Mouse (Mus musculus) CH12.LX (cell line): Measurements from ENCODE around the gene Phlpp2. TPM values are rescaled to one million over a fixed set of nuclear protein-coding genes. Genes with fewer than 3 reads are reported as not detected.

Source experiments
- DNase-seq: peaks from one replicate; pipeline ENCODE4 v3.0.0-alpha.2; 2013; ENCODE audit errors: extremely low read depth
- H3K27ac ChIP-seq: 2 replicates; pipeline ENCODE4 v1.5.1; 2012; ENCODE audit warnings: low read depth, mild to moderate bottlenecking, control low read depth, moderate library complexity; ENCODE audit not compliant: insufficient read depth
- H3K27me3 ChIP-seq: replicated peaks from 2 replicates; pipeline ENCODE3; 2012; ENCODE audit warnings: inconsistent platforms
- H3K36me3 ChIP-seq, 2 experiments: replicated peaks in 1 of 2; 2 replicates each; pipeline versions ENCODE3 to v1.6.1; 2012; ENCODE audit warnings: inconsistent platforms in 1 of 2, low read length in 1 of 2, mild to moderate bottlenecking in 1 of 2, mixed read lengths in 1 of 2, moderate library complexity in 1 of 2; ENCODE audit not compliant: control insufficient read depth in 1 of 2, insufficient read depth in 1 of 2
- H3K4me1 ChIP-seq, 2 experiments: 2 replicates each; pipeline ENCODE4 v1.6.1; 2012; ENCODE audit warnings: inconsistent platforms in 1 of 2, moderate library complexity in 1 of 2; ENCODE audit not compliant: insufficient read depth in 2 of 2, control insufficient read depth in 1 of 2
- H3K4me2 ChIP-seq: 2 replicates; pipeline ENCODE4 v1.6.1; 2012; ENCODE audit warnings: low read depth, mild to moderate bottlenecking, control low read depth; ENCODE audit not compliant: poor library complexity, insufficient read depth, severe bottlenecking
- H3K4me3 ChIP-seq, 3 experiments: fragments of 150-350 bp in 1 of 3; sonication (generic) in 1 of 3; replicated peaks in 1 of 3; 2 replicates each; pipeline versions ENCODE3 to v1.5.1; 2011 to 2012; ENCODE audit warnings: low read depth in 2 of 3, low read length in 2 of 3, mild to moderate bottlenecking in 2 of 3, moderate library complexity in 2 of 3, control low read depth in 1 of 3, improper control_type of control experiment in 1 of 3, inconsistent platforms in 1 of 3, mixed read lengths in 1 of 3; ENCODE audit not compliant: poor library complexity in 1 of 3
- H3K79me2 ChIP-seq: replicated peaks from 2 replicates; pipeline ENCODE4 v1.6.1; 2012; ENCODE audit warnings: mild to moderate bottlenecking, moderate library complexity; ENCODE audit not compliant: control insufficient read depth, poor library complexity, insufficient read depth, severe bottlenecking; ENCODE audit errors: extremely low read depth
- H3K9ac ChIP-seq: 2 replicates; pipeline ENCODE4 v1.6.1; 2012; ENCODE audit warnings: low read depth, mild to moderate bottlenecking, control low read depth, moderate library complexity; ENCODE audit not compliant: insufficient read depth
- H3K9me3 ChIP-seq: replicated peaks from 2 replicates; pipeline ENCODE3; 2012; ENCODE audit warnings: low read length, inconsistent platforms, mixed read lengths
- BHLHE40 ChIP-seq: IDR thresholded peaks from 2 replicates; pipeline ENCODE4 v1.6.1; 2011; ENCODE audit warnings: mild to moderate bottlenecking, low read depth, low read length, improper control_type of control experiment
- CHD1 ChIP-seq: IDR thresholded peaks from 2 replicates; pipeline ENCODE4 v1.6.1; 2012; ENCODE audit warnings: low read depth, low read length, improper control_type of control experiment, inconsistent platforms
- CTCF ChIP-seq, 2 experiments: IDR thresholded peaks in 1 of 2; conservative IDR thresholded peaks in 1 of 2; 2 replicates each; pipeline ENCODE4 v1.5.1; 2011 to 2012; ENCODE audit warnings: low read depth in 2 of 2, low read length in 2 of 2, improper control_type of control experiment in 1 of 2, inconsistent platforms in 1 of 2, mild to moderate bottlenecking in 1 of 2, moderate library complexity in 1 of 2
- E2F4 ChIP-seq: IDR thresholded peaks from 2 replicates; pipeline ENCODE4 v1.6.1; 2011; ENCODE audit warnings: low read depth, low read length, improper control_type of control experiment; ENCODE audit not compliant: insufficient replicate concordance
- ELF1 ChIP-seq: IDR thresholded peaks from 2 replicates; pipeline ENCODE4 v1.6.1; 2014; ENCODE audit warnings: low read depth, mild to moderate bottlenecking, inconsistent platforms, low read length, improper control_type of control experiment
- EP300 ChIP-seq: IDR thresholded peaks from 2 replicates; pipeline ENCODE4 v1.6.1; 2011; ENCODE audit warnings: low read length, improper control_type of control experiment
- IRF4 ChIP-seq: IDR thresholded peaks from 2 replicates; pipeline ENCODE4 v1.6.1; 2014; ENCODE audit warnings: low read depth, mild to moderate bottlenecking, inconsistent platforms, low read length, improper control_type of control experiment
- JUND ChIP-seq: conservative IDR thresholded peaks from 2 replicates; pipeline ENCODE4 v1.6.1; 2011; ENCODE audit warnings: low read depth, low read length, improper control_type of control experiment
- MAFK ChIP-seq: IDR thresholded peaks from 2 replicates; pipeline ENCODE4 v1.6.1; 2011; ENCODE audit warnings: low read length, improper control_type of control experiment; ENCODE audit not compliant: insufficient replicate concordance
- MAZ ChIP-seq: IDR thresholded peaks from 2 replicates; pipeline ENCODE4 v1.6.1; 2012; ENCODE audit warnings: low read depth, mild to moderate bottlenecking, inconsistent platforms, low read length, improper control_type of control experiment, moderate library complexity
- MEF2A ChIP-seq: IDR thresholded peaks from 2 replicates; pipeline ENCODE4 v1.6.1; 2014; ENCODE audit warnings: low read depth, mild to moderate bottlenecking, inconsistent platforms, low read length, improper control_type of control experiment, borderline replicate concordance
- MXI1 ChIP-seq: IDR thresholded peaks from 2 replicates; pipeline ENCODE4 v1.6.1; 2011; ENCODE audit warnings: mild to moderate bottlenecking, low read depth, low read length, improper control_type of control experiment
- MYC ChIP-seq: IDR thresholded peaks from 2 replicates; pipeline ENCODE4 v1.6.1; 2011; ENCODE audit warnings: low read depth, mild to moderate bottlenecking, improper control_type of control experiment, low read length
- NELFE ChIP-seq: IDR thresholded peaks from 2 replicates; pipeline ENCODE4 v1.6.1; 2011; ENCODE audit warnings: low read depth, low read length, improper control_type of control experiment
- NRF1 ChIP-seq: IDR thresholded peaks from 2 replicates; pipeline ENCODE4 v1.6.1; 2014; ENCODE audit warnings: low read depth, mild to moderate bottlenecking, inconsistent platforms, low read length, improper control_type of control experiment, moderate library complexity
- PAX5 ChIP-seq: IDR thresholded peaks from 2 replicates; pipeline ENCODE4 v1.6.1; 2012; ENCODE audit warnings: low read length, inconsistent platforms, mixed read lengths
- POLR2A ChIP-seq: IDR thresholded peaks from 2 replicates; pipeline ENCODE4 v1.6.1; 2011; ENCODE audit warnings: low read depth, mild to moderate bottlenecking, improper control_type of control experiment, low read length
- POLR2AphosphoS2 ChIP-seq: IDR thresholded peaks from 2 replicates; pipeline ENCODE4 v1.6.1; 2011; ENCODE audit warnings: low read depth, low read length, improper control_type of control experiment
- RAD21 ChIP-seq: IDR thresholded peaks from 2 replicates; pipeline ENCODE4 v1.6.1; 2011; ENCODE audit warnings: low read depth, mild to moderate bottlenecking, low read length, improper control_type of control experiment, moderate library complexity
- RCOR1 ChIP-seq: conservative IDR thresholded peaks from 2 replicates; pipeline ENCODE4 v1.6.1; 2012; ENCODE audit warnings: low read depth, mild to moderate bottlenecking, inconsistent platforms, low read length, improper control_type of control experiment
- SMC3 ChIP-seq: IDR thresholded peaks from 2 replicates; pipeline ENCODE4 v1.6.1; 2011; ENCODE audit warnings: low read depth, low read length, improper control_type of control experiment
- TBP ChIP-seq: conservative IDR thresholded peaks from 2 replicates; pipeline ENCODE4 v1.6.1; 2011; ENCODE audit warnings: low read depth, low read length, improper control_type of control experiment
- TCF12 ChIP-seq: IDR thresholded peaks from 2 replicates; pipeline ENCODE4 v1.6.1; 2014; ENCODE audit warnings: low read depth, mild to moderate bottlenecking, inconsistent platforms, low read length, improper control_type of control experiment
- USF2 ChIP-seq: conservative IDR thresholded peaks from 2 replicates; pipeline ENCODE4 v1.6.1; 2011; ENCODE audit warnings: low read depth, low read length, improper control_type of control experiment
- ZC3H11A ChIP-seq: IDR thresholded peaks from 2 replicates; pipeline ENCODE4 v1.6.1; 2012; ENCODE audit warnings: low read depth, mild to moderate bottlenecking, inconsistent platforms, low read length, improper control_type of control experiment
- ZKSCAN1 ChIP-seq: IDR thresholded peaks from 2 replicates; pipeline ENCODE4 v1.6.1; 2012; ENCODE audit warnings: low read depth, inconsistent platforms, low read length, improper control_type of control experiment, borderline replicate concordance
- ZMIZ1 ChIP-seq: IDR thresholded peaks from 2 replicates; pipeline ENCODE4 v1.6.1; 2012; ENCODE audit warnings: low read depth, mild to moderate bottlenecking, inconsistent platforms, low read length, improper control_type of control experiment
- ZNF384 ChIP-seq: IDR thresholded peaks from 2 replicates; pipeline ENCODE4 v1.6.1; 2012; ENCODE audit warnings: low read depth, low read length, improper control_type of control experiment, inconsistent platforms
- dilution Hi-C: fragments of 300-500 bp; cut with MboI; formaldehyde crosslinking; loops from 2 replicates; pipeline ENCODE4 v1.14.3; 2020; ENCODE audit warnings: low sequenced_read_pairs; ENCODE audit not compliant: extremely low pct_unique_long_range_greater_than_20kb, extremely low pct_ligation_motif_present
- in situ Hi-C: fragments of 300-500 bp; cut with MboI; formaldehyde crosslinking; loops from 3 replicates; pipeline ENCODE4 v1.14.3; 2019; ENCODE audit warnings: low sequenced_read_pairs, low pct_ligation_motif_present, low pct_unique_long_range_greater_than_20kb, mixed read lengths
- polyA plus RNA-seq: library from polyadenylated mRNA; unstranded; fragments of >175 nt; gene quantifications from 2 replicates; pipeline ENCODE4 v1.2.1, GENCODE M21; 2012; ENCODE audit warnings: low read depth; ENCODE audit not compliant: insufficient read length
- total RNA-seq, 2 experiments: library from RNA; depleted of rRNA; stranded (reverse); fragments of 300-350 nt in 1 of 2; fragments of >200 nt in 1 of 2; gene quantifications; 2 replicates each; pipeline ENCODE4 v1.2.3; 2012 to 2014

The Phlpp2 gene
- total and polyA plus RNA-seq, 3 experiments = 3.1 to 9.2 (median 3.5) TPM

GRCm38 (mm10) chr8:109894636-109895035, 26.3 kb downstream of the Phlpp2 start:
- no peak for TF ChIP-seq ZC3H11A
- TF ChIP-seq PAX5 = no peak
- TF ChIP-seq ELF1 = no peak
- no peak for TF ChIP-seq RCOR1
- no peak for TF ChIP-seq ZKSCAN1
- no peak for TF ChIP-seq SMC3
- no peak for TF ChIP-seq NRF1
- no peak for TF ChIP-seq MXI1
- TF ChIP-seq BHLHE40 = no peak
- TF ChIP-seq E2F4 = no peak
- TF ChIP-seq POLR2AphosphoS2 = no peak
- TF ChIP-seq MEF2A = no peak
- TF ChIP-seq MAFK = no peak
- TF ChIP-seq ZNF384 = no peak
- no peak for TF ChIP-seq USF2
- no peak for TF ChIP-seq CHD1
- peaks cover 4% of the 10 kb centered on the region for H3K9me3 ChIP-seq
- dilution Hi-C loops (no loop called here), in situ Hi-C loops (no loop called here)
- H3K27me3 ChIP-seq = no peaks in the 10 kb centered on the region
- no peak overlapping the region for H3K4me3 ChIP-seq
- no peak overlapping the region for H3K27ac ChIP-seq
- no peak for DNase-seq
- H3K4me2 ChIP-seq = no peak overlapping the region
- peaks cover 4 to 30% of the 10 kb centered on the region in 2 experiments for H3K36me3 ChIP-seq
- peaks cover 2 to 6% of the 10 kb centered on the region in 2 experiments; a peak in 1 of 4 replicates for H3K4me1 ChIP-seq
- no peaks in the 10 kb centered on the region for H3K79me2 ChIP-seq
- H3K9ac ChIP-seq = no peak overlapping the region

GRCm38 (mm10) chr8:109895355-109895754, 27.0 kb downstream of the Phlpp2 start:
- H3K79me2 ChIP-seq = no peaks in the 10 kb centered on the region
- H3K27ac ChIP-seq = no peak overlapping the region
- no peak overlapping the region for H3K4me2 ChIP-seq
- H3K4me3 ChIP-seq = no peak overlapping the region
- H3K9ac ChIP-seq = no peak overlapping the region
- in situ Hi-C loops = no loop called here
- dilution Hi-C loops = no loop called here
- no peak for TF ChIP-seq MAZ
- TF ChIP-seq PAX5 = no peak
- TF ChIP-seq ELF1 = no peak
- no peak for TF ChIP-seq ZKSCAN1
- TF ChIP-seq USF2 = no peak
- TF ChIP-seq TBP = no peak
- no peak for TF ChIP-seq NELFE
- no peak for TF ChIP-seq MXI1
- TF ChIP-seq MEF2A = no peak
- no peak for TF ChIP-seq ZMIZ1
- no peak for TF ChIP-seq CTCF (conservative IDR thresholded peaks at IDR 0.05 in 1 of 2, IDR thresholded peaks at IDR 0.05 in 1 of 2; ENCODE audit: low read depth in 2 of 2, low read length in 2 of 2)
- TF ChIP-seq TCF12 = no peak
- no peak for TF ChIP-seq RAD21
- no peak for TF ChIP-seq POLR2A
- no peak for TF ChIP-seq MYC
- TF ChIP-seq POLR2AphosphoS2 = no peak
- TF ChIP-seq IRF4 = no peak
- TF ChIP-seq EP300 = no peak
- TF ChIP-seq JUND = no peak
- TF ChIP-seq NRF1 = no peak
- TF ChIP-seq, all 38 proteins: peak for 0
- Histone ChIP-seq H3K9me3 (peaks cover 4% of the 10 kb centered on the region), H3K27me3 (no peaks in the 10 kb centered on the region), H3K36me3 (peaks cover 4 to 33% of the 10 kb centered on the region in 2 experiments), H3K4me1 (peaks cover 2 to 6% of the 10 kb centered on the region in 2 experiments; a peak in 1 of 4 replicates)
- DNase-seq = no peak
